Mouse (Mus musculus): ENCODE measurements around the gene Suz12.

- TF ChIP-seq CTCF (IDR thresholded peaks at IDR 0.05; ENCODE audit: low read depth) (no peak), EP300 (IDR thresholded peaks at IDR 0.05; ENCODE audit: low read depth) (no peak)
Measured at GRCm38 (mm10) chr11:80053171-80053570, 60.3 kb downstream of the Suz12 start.
